ENCODE assay signal across 7 mouse cellular contexts in genomic region chrX:7574087-7574884, GRCm38 (mm10). TPM values are rescaled to one million over a fixed set of nuclear protein-coding genes. Genes with fewer than 3 reads are reported as not detected.
DNase-seq lines count a peak whose midpoint lies in the region; ATAC-seq lines count a peak whose summit lies in the region.

TSS of gene Ppp1r3f (minus strand) at chrX:7574283.

- peak within 1 kb of the TSS; percentile 70 for H3K9ac ChIP-seq in embryonic facial prominence, embryonic 12.5 days
- H3K9ac ChIP-seq in limb, embryonic 11.5 days (ENCODE audit: low read length) = peak within 1 kb of the TSS; percentile 76
- H3K9ac ChIP-seq in midbrain, embryonic 14.5 days (replicated peaks; ENCODE audit: low read length) = peak within 1 kb of the TSS; percentile 68

- no peaks in the 10 kb centered on the region for H3K9me3 ChIP-seq in embryonic facial prominence, embryonic 12.5 days
- no peaks in the 10 kb centered on the region for H3K9me3 ChIP-seq in limb, embryonic 11.5 days (ENCODE audit: control insufficient read depth, low read length)
- H3K9me3 ChIP-seq in midbrain, embryonic 14.5 days (ENCODE audit: control insufficient read depth, low read length) = no peaks in the 10 kb centered on the region

- peak within 1 kb of the TSS; percentile 82 for H3K27ac ChIP-seq in embryonic facial prominence, embryonic 12.5 days
- peak within 1 kb of the TSS; percentile 55; the same call in 1 of the 2 replicates for H3K27ac ChIP-seq in limb, embryonic 11.5 days (replicated peaks; ENCODE audit: low read depth, low read length)
- H3K27ac ChIP-seq in midbrain, embryonic 14.5 days (replicated peaks; ENCODE audit: low read depth, low read length) = peak within 1 kb of the TSS; percentile 89

- peak within 1 kb of the TSS; percentile 56 for H3K4me2 ChIP-seq in embryonic facial prominence, embryonic 12.5 days (replicated peaks)
- peak within 1 kb of the TSS; percentile 62 for H3K4me2 ChIP-seq in limb, embryonic 11.5 days (ENCODE audit: low read depth, severe bottlenecking)
- peak within 1 kb of the TSS; percentile 58 for H3K4me2 ChIP-seq in midbrain, embryonic 14.5 days (ENCODE audit: low read length)

- no peaks in the 10 kb centered on the region for H3K27me3 ChIP-seq in embryonic facial prominence, embryonic 12.5 days
- no peaks in the 10 kb centered on the region for H3K27me3 ChIP-seq in limb, embryonic 11.5 days (ENCODE audit: control insufficient read depth, insufficient read depth, low read length)
- H3K27me3 ChIP-seq in midbrain, embryonic 14.5 days (ENCODE audit: control insufficient read depth, insufficient read depth, low read length) = no peaks in the 10 kb centered on the region

- peak within 1 kb of the TSS; percentile 56 for H3K4me3 ChIP-seq in embryonic facial prominence, embryonic 12.5 days
- H3K4me3 ChIP-seq in limb, embryonic 11.5 days (ENCODE audit: low read depth, low read length) = peak within 1 kb of the TSS; percentile 44
- peak within 1 kb of the TSS; percentile 52 for H3K4me3 ChIP-seq in midbrain, embryonic 14.5 days (replicated peaks; ENCODE audit: low read depth, low read length)

- peak; percentile 91 for DNase-seq in adrenal gland, postnatal 25 days
- DNase-seq in heart, adult 11 months = peak; percentile 100
- peak; percentile 90 for DNase-seq in kidney, adult 18-20 months
- peak; percentile 90 for DNase-seq in limb, embryonic 11.5 days (ENCODE audit: low spot score)
- peak; percentile 94 for DNase-seq in midbrain, embryonic 14.5 days
- peak; percentile 86 to 89 for DNase-seq in spleen, adult 18-20 months

- ATAC-seq in embryonic facial prominence, embryonic 12.5 days (ENCODE audit: insufficient number of reproducible peaks, insufficient read depth, low FRiP score, low TSS enrichment) = peak; percentile 98
- peak; percentile 98 for ATAC-seq in limb, embryonic 11.5 days (ENCODE audit: insufficient number of reproducible peaks, low FRiP score, low TSS enrichment, low read depth)
- peak; percentile 97 for ATAC-seq in midbrain, embryonic 14.5 days (ENCODE audit: low FRiP score, low TSS enrichment)

- no peaks in the 10 kb centered on the region for H3K36me3 ChIP-seq in embryonic facial prominence, embryonic 12.5 days
- H3K36me3 ChIP-seq in limb, embryonic 11.5 days (ENCODE audit: control insufficient read depth, insufficient read depth, low read length) = no peaks in the 10 kb centered on the region
- H3K36me3 ChIP-seq in midbrain, embryonic 14.5 days (ENCODE audit: control insufficient read depth, insufficient read depth, low read length) = no peaks in the 10 kb centered on the region

- no peaks in the 10 kb centered on the region for H3K4me1 ChIP-seq in embryonic facial prominence, embryonic 12.5 days
- H3K4me1 ChIP-seq in limb, embryonic 11.5 days (ENCODE audit: control insufficient read depth, insufficient read depth, low read length) = no peaks in the 10 kb centered on the region
- H3K4me1 ChIP-seq in midbrain, embryonic 14.5 days (ENCODE audit: control insufficient read depth, insufficient read depth, low read length) = peaks cover 14% of the 10 kb centered on the region; the same call in 1 of the 2 replicates

- 19% methylated on average over 62 of the region's 65 CpGs for WGBS in embryonic facial prominence, embryonic 12.5 days
- 24% methylated on average over 52 of the region's 65 CpGs for WGBS in limb, embryonic 11.5 days
- WGBS in midbrain, embryonic 14.5 days = 22% methylated on average over 65 of the region's 65 CpGs

RNA-seq across cellular contexts. Expression of gene Ppp1r3f, which starts in this region (rescaled TPM):
- 4.2 and 4.6 TPM in 2 replicates for total RNA-seq in adrenal gland, postnatal 25 days (2021)
- 3.5 TPM in 2 replicates for polyA plus RNA-seq in embryonic facial prominence, embryonic 12.5 days (2016; fragmentation: Nextera tagmentation; extraction: Ambion mirVana)
- polyA plus RNA-seq in limb, embryonic 11.5 days (2014; fragmentation: Nextera tagmentation; extraction: Ambion mirVana) = 0.88 and 1.6 TPM in 2 replicates
- polyA plus RNA-seq in midbrain, embryonic 14.5 days (2014; fragmentation: Nextera tagmentation; extraction: Ambion mirVana) = 4.0 and 6.8 TPM in 2 replicates

Comparison
In these comparisons a context has a peak if more than half of its experiments do, and no peak if none do; other contexts are left out.
1. Peak in every context shown above with its lines: DNase-seq, ATAC-seq, H3K4me3 ChIP-seq and H3K27ac ChIP-seq.